Mouse (Mus musculus): Measurements from ENCODE around the gene Klc3.
A peak's percentile ranks its signal among the peaks of the same experiment; 100 is the strongest.

Gene Klc3

DNA sequence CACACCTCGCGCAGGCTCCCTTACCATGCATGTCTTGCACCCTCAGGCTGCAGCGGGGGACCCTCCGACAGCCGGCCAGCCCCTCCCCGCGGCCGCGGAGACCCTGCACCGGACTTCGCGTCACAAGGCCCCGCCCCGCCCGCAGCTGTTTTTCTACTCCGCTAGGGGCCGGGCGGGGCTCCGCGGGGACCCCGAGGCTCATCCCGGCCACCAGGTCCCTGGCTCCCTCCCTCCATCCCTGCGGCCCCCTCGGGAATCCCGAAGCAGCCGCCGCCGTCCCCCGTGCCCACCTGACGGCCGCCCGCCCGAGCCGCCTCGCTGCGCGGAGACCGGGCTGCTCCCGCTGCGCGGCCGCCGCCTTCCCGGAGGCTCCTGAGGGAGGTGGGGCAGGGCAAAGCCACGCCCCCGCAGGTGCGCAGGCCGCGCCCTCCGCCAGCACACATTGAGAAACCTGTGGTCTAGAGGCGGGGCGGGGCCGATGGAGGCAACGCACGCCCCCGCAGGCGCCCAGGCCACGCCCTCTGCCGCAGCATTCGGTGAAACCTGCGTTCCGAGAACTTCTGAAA is at the start of gene Klc3:
Klc3 (minus strand) TSS at position 374 of the 566 bp plus-strand sequence.
- DNase-seq = peak; percentile 86 to 92

DNA sequence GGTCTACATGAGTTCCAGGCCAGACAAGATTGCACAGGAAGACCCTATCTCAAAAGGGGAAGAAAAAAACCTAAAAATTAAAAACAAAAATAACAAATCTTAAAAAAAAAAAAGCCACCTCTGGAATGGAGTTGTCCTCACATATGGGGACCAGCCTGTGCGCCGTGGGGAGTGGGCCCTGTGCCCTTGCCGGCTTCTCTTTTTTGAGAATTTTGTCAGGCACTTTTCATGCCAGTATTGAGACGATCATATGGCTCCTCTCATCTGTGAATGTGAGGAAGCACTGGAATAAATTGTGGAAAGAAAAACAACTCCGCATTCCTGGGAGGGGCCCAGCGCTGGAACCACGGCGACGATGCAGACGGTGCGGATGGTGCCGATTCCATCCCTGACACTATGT is 45.3 kb upstream of the Klc3 start:
- no peak for DNase-seq

DNA sequence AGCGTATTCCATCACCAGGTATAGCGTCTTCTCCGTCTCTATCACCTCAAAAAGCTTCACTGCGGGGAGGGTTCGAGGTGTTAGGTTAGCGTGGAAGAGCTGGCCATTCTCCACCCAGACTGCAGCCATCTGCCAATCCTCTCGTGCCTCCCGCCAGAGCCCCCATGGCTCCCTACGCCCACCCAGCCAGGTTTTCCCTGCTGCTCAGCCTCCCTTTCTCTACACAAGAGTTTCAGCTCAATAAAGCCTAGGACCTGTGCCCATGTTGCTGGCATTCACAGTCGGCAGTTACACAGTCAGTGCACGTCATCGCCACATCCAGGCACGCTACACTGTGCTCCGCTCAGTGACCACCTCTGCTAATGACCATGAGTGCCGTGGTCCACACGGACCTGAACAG is 43.8 kb upstream of the Klc3 start:
- DNase-seq = no peak

DNA sequence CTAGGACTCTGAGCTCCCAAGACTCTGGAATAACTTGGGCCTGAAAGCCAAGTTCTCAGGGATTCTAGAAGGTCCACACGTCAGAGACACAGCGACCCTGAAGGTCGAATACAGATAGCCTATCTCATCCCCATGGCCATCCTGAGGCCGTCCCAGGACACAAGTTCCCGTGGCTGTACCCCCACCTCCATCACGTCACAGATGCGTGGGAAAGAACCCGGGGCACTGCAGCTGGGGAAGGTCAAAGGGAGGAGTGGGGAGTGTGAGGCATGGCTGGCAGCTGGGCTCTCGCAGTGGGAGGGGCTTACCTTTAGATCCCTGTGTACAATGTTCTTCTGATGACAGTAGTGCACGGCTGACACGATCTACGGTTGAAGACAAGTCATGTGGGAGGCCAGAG is 40.9 kb upstream of the Klc3 start:
- no peak for DNase-seq

DNA sequence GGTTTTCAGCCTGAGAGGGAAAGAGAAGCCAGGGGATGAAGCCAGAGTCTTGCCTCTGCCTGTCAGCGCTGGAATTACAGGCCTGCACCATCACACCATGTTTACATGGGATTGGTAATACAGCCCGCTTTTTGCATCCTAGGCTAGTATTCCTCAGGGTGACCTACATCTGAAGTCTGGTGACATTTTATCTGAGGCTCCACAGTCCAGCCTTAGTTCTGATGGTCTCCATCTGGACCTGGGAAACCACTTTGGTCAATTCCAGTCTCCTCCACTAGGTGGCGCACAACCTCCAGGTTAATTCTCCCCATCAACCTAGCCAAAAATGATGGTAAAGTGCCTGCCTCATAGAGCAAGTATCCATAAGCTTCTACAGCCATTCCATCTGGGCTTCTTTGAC is 39.4 kb upstream of the Klc3 start:
- DNase-seq = peak; percentile 74 to 94

DNA sequence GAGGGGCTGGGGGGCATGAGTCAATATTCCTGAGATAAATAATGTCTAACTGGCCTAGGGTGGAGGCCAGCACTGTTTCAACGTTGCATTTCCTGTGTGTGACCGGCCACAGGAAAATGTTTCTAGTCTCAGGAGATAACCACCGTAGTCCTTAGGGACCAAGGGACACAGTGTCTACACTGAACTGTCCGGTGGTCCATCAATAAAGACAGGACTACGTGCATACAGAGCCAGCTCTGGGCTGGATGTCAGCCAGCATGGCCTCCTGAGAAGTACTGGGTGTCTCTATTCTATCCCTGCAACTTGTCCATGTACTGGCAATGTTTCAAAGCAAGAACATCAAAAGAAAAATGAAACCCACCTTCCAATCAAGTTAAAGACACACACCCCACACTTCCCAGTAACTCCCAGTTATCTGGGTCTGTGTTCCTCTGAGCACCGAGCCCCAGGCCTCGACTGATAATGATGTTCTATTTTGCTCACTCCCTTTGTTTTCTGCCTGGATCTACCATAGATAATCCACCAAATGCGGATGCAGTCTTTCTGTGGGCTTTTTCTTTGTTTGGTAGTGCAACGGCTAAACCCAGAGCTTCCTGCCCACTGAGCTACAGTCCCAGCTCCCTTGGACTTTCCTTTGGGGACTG is 37.7 kb upstream of the Klc3 start:
- DNase-seq = peak; percentile 53 to 71

DNA sequence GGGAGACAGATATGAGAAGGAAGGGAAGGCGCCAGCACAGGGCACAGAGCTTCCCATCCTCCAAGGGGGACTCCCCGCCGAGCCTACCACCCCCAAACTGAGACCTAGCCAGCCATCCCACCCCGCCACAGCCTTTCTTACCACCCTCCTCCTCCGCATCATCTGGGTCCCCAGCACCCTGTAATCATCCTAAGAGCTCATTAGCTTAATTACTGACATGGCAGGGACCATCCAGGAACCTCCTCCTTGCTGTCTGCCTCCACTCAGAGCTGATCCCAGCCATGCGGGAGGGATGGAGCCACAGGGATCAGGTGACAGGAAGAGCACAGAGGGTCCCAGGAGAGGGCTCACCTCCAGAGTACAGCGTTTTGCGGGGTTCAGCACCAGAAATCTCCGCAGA is 33.1 kb upstream of the Klc3 start:
- DNase-seq = no peak

DNA sequence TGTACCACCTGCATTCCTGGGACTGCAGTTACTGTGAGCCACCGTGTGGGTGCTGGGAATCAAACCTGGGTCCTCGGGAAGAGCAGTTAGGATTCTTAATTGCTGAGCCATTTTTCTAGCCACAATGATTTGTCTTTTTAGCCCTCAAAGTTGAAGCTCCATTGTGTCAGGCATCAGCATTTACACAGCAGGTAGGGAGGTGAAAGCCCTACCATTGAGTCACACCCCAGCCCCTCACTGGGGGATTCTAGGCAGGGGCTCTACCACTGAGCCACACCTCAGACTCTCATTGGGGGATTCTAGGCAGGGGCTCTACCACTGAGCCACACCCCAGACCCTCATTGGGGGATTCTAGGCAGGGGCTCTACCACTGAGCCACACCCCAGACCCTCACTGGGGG is 32.4 kb upstream of the Klc3 start:
- DNase-seq = no peak

DNA sequence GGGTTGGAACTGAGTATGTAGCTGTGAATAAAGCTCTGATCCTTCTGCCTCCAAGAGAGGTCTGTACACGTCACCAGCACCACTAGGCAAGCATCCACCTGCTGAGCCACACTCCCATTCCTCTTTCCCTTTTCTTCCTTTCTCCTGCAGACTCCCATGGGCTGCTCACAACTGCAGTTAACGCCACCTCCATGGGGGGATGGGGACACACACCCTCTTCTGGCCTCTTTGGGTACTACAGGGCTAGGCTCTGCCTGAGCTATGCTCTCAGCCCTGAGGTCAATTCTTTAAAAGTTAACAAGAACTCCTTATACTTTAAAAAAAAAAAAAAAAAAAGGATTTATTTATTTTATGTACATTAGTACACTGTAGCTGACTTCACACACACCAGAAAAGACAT is 28.6 kb upstream of the Klc3 start:
- no peak for DNase-seq

DNA sequence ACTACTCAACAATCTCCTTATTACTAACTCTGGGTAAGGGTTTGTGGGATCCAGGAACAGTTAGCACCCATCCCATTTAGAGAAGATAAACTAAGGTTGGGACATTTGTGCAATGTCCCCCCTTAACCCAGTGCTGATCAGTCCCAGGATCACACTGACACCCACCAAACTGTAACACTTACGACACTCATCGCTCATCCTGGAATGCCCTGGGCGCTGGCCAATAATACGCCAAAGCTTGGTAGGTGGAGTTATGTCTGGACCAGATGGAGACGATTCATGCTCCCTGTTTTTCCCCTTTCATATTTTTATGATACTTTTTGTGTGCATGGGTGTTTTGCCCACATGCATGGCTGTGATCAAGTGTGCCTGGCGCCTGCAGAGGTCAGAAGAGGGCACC is 26.5 kb upstream of the Klc3 start:
- DNase-seq = no peak

DNA sequence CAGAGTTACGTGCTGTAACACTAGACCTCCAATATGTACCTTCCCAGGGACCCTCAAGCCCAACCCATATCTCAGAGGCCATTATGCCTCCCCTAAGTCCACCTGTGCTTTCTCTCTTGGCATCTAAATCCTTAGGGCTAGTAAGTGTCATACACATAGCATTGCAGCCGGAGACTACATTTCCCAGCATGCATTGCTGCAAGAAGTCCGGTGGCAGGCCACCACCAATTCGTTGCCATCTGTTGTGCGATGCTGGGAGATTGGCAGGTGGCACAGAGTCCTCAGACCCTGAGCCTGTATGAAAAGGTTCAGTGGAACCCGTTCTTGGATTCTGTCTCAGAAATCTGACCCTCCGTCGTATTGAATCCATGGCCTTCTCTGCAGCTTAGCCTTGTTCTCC is 25.8 kb upstream of the Klc3 start:
- peak in 1 of 2 experiments; percentile 12 for DNase-seq

DNA sequence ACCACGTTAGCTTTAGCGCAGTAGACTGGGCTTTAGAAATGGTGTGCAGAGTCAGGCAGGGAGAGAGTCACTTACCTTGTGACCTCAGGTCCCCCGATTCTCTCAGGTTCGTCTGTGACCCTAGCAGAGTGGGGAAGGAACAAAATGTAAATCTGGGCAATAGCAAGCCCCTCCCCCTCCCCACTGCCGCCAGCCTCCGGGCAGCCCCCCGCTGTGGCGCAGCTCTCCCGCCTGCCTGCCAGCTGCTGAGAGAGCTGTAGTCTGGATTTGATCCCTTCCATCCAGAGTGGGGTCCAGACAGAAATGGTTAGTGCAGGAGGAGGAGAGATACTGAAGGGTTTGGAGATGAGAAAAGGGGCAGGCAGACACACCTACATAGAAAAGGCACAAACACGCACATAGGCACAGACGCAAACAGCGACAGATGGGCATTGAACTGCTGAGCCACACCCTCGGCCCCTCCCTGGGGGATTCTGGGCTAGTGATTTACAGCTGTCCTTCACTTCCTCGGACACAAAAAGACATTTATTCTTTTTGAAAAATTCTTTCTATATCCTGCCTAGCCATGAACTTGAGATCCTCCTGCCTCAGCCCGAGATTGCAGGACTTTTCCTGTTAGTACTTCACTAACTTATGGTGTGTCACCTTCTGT is 24.2 kb upstream of the Klc3 start:
- no peak for DNase-seq

DNA sequence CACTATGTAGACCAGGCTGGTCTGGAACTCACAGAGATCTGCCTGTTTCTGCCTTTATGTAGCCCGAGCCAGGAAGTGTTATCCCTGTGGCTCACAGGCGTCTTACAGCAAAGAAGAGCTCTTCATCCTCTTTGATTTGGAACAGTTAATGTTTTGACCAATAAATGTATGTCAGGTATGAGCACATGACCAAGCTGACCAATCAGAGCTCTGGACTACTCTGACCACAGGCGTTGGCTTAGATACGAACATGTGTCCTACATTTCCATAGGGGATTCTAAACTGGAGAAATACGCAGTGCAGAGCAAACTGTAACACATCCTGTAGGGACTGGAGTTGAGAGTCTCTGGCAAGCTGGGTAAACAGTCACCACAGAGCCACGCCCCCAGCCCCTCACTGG is 23.0 kb upstream of the Klc3 start:
- no peak for DNase-seq

DNA sequence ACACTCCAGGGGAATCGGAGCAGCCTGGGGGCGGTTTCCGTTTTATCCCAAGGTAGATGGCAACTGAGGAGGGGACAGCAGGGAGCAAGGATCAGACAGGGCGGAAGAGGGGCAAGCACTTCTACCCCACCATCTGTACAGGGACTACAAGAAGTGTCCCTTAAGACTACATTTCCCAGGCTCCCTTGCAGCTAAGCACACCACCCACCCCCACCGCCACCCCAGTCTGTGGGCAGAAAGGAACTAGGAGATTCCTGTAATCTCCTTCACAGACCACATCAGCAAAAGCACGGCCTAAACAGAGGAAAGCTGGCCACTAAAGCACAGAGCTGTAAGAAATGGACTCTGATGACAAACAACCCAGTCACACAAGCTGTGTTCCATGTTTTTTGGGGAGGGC is 22.4 kb upstream of the Klc3 start:
- DNase-seq = no peak

DNA sequence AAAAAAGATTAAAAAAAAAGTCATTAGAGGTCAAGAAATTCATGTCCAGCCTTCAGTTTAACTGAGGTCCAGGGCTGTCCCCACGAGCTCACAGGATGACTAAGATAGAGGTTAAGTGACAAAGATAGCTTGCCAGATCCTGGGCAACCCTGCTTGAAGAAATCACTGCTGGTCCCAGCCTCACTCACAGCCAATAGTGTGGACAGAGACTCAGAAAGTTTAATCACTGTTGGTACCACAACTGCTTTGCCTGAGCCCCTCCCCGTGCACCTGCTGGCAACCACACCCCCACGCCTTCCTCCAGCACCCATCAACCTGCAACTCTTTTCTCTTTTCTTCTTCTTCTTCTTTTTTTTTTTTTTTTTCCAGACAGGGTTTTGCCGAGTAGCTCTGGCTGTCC is 20.1 kb upstream of the Klc3 start:
- DNase-seq = no peak

DNA sequence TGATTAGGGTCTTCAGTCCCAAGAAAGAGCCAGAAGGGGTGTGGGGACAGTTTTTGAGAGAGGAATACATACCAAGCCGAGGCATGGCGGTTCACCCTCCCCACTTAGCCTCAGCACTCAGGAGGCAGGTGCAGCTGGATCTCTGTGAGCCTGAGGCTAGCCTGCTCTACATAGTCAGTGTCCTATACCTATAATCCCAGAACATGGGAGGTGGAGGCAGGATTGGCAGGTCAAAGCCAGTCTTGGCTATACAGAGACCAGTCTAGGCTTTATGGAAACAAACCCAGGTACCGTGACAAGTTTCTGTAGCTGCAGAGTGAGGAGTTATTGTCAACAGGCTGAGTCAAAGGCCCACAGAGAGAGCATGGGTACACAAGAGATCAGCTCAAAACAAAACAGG is 19.2 kb upstream of the Klc3 start:
- no peak for DNase-seq

DNA sequence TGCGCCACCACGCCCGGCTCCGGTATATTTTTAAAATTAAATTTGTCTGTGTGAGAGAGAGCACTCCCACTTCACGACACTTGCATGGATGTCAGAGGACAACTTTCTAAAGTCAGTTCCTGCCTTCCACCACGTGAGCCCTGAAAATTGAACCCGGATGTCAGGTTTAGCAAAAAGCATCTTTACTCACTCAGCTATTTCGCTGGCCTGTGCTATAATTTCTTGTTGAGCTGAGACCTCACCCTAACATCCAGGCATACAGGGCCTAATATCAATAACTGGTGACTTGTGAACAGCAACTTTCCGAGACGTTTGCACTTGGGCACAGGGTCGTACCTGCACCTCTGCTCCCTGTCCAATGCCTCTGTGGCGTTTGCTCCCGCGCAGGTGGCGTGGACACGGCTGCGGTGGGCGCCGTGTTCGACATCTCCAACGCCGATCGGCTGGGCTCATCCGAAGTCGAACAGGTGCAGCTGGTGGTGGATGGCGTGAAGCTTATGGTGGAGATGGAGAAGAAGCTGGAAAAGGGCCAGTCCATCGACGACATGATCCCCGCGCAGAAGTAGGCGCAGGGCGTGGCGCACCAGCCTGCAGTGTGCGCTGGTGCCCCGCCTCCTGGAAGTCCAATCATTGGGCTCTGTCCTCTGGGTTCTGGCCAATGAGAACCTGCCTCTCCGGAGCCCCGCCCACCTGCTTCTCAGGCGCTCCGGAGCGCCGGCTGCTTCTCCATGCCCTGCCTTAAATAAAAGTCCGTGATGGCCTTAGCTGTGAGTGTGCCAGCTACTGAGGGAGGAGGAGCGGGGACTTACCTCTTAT is 17.1 kb upstream of the Klc3 start:
- peak; percentile 95 to 96 for DNase-seq

DNA sequence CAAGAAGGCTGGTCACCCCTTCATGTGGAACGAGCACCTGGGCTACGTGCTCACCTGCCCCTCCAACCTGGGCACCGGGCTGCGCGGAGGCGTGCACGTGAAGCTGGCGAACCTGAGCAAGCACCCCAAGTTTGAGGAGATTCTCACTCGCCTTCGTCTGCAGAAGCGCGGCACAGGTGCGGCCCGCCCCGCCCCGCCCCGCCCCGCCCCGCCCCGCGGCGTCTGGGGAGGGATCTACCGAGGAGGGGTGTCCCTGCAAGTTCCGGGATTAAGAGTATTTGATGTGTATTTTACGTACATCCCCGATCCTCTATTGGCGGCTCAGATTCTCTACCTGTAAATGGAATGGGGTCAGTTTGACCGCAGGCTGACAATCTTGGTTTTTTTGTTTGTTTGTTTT is 16.2 kb upstream of the Klc3 start:
- DNase-seq = no peak

DNA sequence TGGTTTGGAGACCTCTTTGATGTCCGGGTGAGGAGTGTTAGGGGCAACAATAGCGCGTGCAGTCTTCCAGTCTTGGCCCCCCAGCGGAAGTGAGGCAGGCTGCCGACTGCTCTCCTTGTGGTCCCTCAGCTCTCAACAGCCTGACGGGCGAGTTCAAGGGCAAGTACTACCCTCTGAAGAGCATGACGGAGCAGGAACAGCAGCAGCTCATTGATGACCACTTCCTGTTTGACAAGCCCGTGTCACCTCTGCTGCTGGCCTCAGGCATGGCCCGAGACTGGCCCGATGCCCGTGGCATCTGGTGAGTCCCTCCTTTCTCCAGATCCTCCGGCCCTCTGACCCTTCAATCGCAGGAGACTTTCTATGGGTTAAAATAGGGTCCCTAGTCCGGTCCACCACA is 12.7 kb upstream of the Klc3 start:
- no peak for DNase-seq

DNA sequence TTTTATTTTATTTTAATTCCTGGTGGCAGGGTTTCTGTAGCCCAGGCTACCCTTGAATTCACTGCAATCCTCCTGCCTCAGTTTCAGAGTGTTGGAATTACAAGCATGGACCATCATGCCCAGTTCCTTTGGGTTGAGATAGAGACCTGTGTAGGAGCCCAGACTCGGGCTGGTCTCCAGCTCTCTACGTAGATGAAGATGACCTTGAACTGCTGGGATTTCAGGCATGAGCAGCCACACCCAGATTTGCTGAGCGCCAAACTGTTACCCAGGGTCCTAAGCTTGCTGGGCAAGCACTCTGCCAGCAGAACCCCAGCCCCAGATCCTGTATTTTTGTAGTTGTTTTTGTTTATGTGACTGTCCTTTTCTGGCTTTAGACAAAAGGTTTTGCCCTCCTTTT is 9.6 kb upstream of the Klc3 start:
- DNase-seq = no peak

DNA sequence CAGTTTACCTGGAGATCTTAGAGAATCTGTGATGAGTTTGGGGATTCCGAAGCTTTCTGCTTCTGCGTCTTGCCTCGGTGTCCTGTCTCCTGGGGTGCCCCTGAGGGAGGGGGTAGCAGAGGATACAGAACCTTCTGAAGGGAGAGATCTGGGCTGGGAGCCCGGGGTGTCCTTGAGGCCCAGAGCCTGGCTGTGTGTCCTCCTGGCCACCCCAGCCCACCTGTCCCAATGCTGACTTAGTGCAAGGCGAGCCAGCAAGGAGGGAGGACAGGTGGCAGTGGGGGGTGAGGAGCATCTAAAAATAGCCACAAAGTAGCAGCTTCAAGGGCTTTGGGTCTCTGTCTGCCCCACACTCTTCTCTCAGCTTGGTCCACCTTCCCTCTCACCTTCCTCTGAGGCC is 7.9 kb upstream of the Klc3 start:
- no peak for DNase-seq

DNA sequence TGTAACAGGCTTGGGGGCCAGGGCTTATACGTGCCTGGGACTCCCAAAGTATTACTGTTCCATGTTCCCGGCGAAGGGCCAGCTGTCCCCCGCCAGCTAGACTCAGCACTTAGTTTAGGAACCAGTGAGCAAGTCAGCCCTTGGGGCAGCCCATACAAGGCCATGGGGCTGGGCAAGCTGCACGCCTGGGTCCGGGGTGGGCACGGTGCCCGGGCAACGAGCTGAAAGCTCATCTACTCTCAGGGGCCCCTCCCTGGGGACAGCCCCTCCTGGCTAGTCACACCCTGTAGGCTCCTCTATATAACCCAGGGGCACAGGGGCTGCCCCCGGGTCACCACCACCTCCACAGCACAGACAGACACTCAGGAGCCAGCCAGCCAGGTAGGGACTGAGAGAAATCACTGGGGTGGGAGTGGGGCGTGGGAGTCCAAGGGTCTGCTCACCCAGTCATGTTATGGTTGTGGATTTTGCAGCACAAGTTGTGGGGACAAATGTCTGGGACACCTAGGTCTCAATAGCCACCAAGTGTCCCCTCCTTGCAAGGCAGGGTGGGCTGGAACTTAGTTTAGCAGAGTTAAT is 7.0 kb upstream of the Klc3 start:
- no peak for DNase-seq

DNA sequence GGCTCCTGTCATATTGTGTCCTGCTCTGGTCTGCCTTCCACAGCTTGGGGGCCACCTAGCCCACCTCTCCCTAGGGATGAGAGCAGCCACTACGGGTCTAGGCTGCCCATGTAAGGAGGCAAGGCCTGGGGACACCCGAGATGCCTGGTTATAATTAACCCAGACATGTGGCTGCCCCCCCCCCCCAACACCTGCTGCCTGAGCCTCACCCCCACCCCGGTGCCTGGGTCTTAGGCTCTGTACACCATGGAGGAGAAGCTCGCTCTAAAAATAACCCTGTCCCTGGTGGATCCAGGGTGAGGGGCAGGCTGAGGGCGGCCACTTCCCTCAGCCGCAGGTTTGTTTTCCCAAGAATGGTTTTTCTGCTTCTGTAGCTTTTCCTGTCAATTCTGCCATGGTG is 5.8 kb upstream of the Klc3 start:
- no peak for DNase-seq

DNA sequence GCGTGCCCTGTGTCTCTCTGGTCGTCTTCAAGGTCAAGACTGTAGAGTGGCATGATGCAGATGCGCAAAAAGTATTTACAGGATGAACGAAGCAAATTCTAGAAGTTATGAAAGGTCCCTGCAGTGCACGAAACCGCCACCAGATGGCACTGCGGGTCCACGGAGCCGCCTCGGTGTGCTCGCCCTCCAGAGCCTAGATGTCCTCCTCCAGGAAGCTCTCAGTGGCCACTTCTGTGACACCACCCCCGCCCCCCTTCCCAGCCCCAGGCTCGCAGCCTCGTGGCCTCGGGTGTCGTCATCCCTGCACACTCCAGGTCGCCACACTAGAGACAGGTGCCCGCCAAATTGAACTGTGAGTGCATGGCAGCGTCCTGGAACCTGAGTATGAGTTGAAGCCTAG is 1.5 kb upstream of the Klc3 start:
- DNase-seq = peak; percentile 81 to 89
